Mouse (Mus musculus): ENCODE data around the gene Fam71e1. TPM values are rescaled to one million over a fixed set of nuclear protein-coding genes. Genes with fewer than 3 reads are reported as not detected.

Fam71e1 gene
- polyA plus RNA-seq (2016; fragmentation: Nextera tagmentation; extraction: Ambion mirVana), result 26.3 and 28.1 TPM in 2 replicates

- Histone ChIP-seq H3K9ac (peak within 1 kb of the TSS; percentile 84), H3K4me2 (replicated peaks) (peak within 1 kb of the TSS; percentile 85), H3K4me3 (peak within 1 kb of the TSS; percentile 76), H3K36me3 (peaks cover 23% of the 10 kb centered on the region), H3K27me3 (replicated peaks) (0 out of 2 replicates have a peak, but pooled peaks cover 5% of the 10 kb centered on the region), H3K9me3 (no peaks in the 10 kb centered on the region), H3K4me1 (peaks cover 18% of the 10 kb centered on the region), H3K27ac (peak within 1 kb of the TSS; percentile 93)
- ATAC-seq (ENCODE audit: low FRiP score, low read depth), result peak; percentile 97
- WGBS, result 1% methylated on average over 58 of the region's 58 CpGs
These were observed at the start of gene Fam71e1, which contains the start of gene Emc10 for GRCm38 (mm10) chr7:44495992-44496770. Fam71e1 (plus strand) TSS chr7:44496581. Emc10 (minus strand) TSS chr7:44496529.

- Histone ChIP-seq H3K27ac (no peak overlapping the region), H3K9me3 (peaks cover 3% of the 10 kb centered on the region; the same call in 1 of the 2 replicates), H3K4me3 (no peak overlapping the region), H3K9ac (no peak overlapping the region), H3K4me2 (replicated peaks) (no peak overlapping the region), H3K36me3 (peaks cover 48% of the 10 kb centered on the region), H3K27me3 (replicated peaks) (no peaks in the 10 kb centered on the region), H3K4me1 (peaks cover 24% of the 10 kb centered on the region)
- WGBS, result 10% methylated on average over 2 of the region's 3 CpGs
- no peak for ATAC-seq (ENCODE audit: low FRiP score, low read depth)
These were observed 43.1 kb upstream of the Fam71e1 start for GRCm38 (mm10) chr7:44453256-44453655.

GRCm38 (mm10) chr7:44456302-44456701 is 40.1 kb upstream of the Fam71e1 start:
- no peak overlapping the region for H3K4me2 ChIP-seq (replicated peaks)
- H3K4me3 ChIP-seq, result no peak overlapping the region
- no peak for ATAC-seq (ENCODE audit: low FRiP score, low read depth)
- H3K36me3 ChIP-seq, result peaks cover 60% of the 10 kb centered on the region
- peaks cover 23% of the 10 kb centered on the region for H3K27me3 ChIP-seq (replicated peaks)
- peaks cover 15% of the 10 kb centered on the region for H3K4me1 ChIP-seq
- 80% methylated on average over 1 of the region's 1 CpGs for WGBS
- H3K9ac ChIP-seq, result no peak overlapping the region
- peaks cover 3% of the 10 kb centered on the region; the same call in 1 of the 2 replicates for H3K9me3 ChIP-seq
- no peak overlapping the region for H3K27ac ChIP-seq

GRCm38 (mm10) chr7:44460067-44460466 is 36.3 kb upstream of the Fam71e1 start:
- Histone ChIP-seq H3K4me1 (peaks cover 27% of the 10 kb centered on the region), H3K4me3 (no peak overlapping the region), H3K27me3 (replicated peaks) (peaks cover 47% of the 10 kb centered on the region), H3K9ac (no peak overlapping the region), H3K36me3 (peaks cover 73% of the 10 kb centered on the region), H3K27ac (no peak overlapping the region), H3K4me2 (replicated peaks) (no peak overlapping the region), H3K9me3 (peaks cover 3% of the 10 kb centered on the region; the same call in 1 of the 2 replicates)
- ATAC-seq (ENCODE audit: low FRiP score, low read depth), result no peak
- WGBS, result 75% methylated on average over 6 of the region's 6 CpGs

GRCm38 (mm10) chr7:44460767-44461502 is 35.4 kb upstream of the Fam71e1 start:
- H3K36me3 ChIP-seq, result peaks cover 69% of the 10 kb centered on the region
- peaks cover 32% of the 10 kb centered on the region for H3K4me1 ChIP-seq
- peaks cover 3% of the 10 kb centered on the region; the same call in 1 of the 2 replicates for H3K9me3 ChIP-seq
- no peak overlapping the region for H3K9ac ChIP-seq
- H3K4me2 ChIP-seq (replicated peaks), result no peak overlapping the region
- H3K27me3 ChIP-seq (replicated peaks), result peaks cover 47% of the 10 kb centered on the region
- 78% methylated on average over 31 of the region's 31 CpGs for WGBS
- no peak overlapping the region for H3K4me3 ChIP-seq
- no peak overlapping the region for H3K27ac ChIP-seq
- no peak for ATAC-seq (ENCODE audit: low FRiP score, low read depth)

GRCm38 (mm10) chr7:44461503-44462217 is 34.7 kb upstream of the Fam71e1 start:
- 59% methylated on average over 57 of the region's 57 CpGs for WGBS
- Histone ChIP-seq H3K36me3 (peaks cover 64% of the 10 kb centered on the region), H3K4me3 (no peak overlapping the region)

GRCm38 (mm10) chr7:44462218-44463055 is 33.9 kb upstream of the Fam71e1 start:
- WGBS, result 15% methylated on average over 77 of the region's 77 CpGs
- ATAC-seq (ENCODE audit: low FRiP score, low read depth), result no peak
- no peak overlapping the region for H3K4me3 ChIP-seq
- 0 out of 2 replicates have a peak overlapping the region, but pooled peaks have one; percentile 26 for H3K9ac ChIP-seq
- no peak overlapping the region for H3K27ac ChIP-seq
- H3K27me3 ChIP-seq (replicated peaks), result peaks cover 47% of the 10 kb centered on the region
- H3K4me1 ChIP-seq, result peaks cover 32% of the 10 kb centered on the region
- peaks cover 56% of the 10 kb centered on the region for H3K36me3 ChIP-seq
- peaks cover 3% of the 10 kb centered on the region; the same call in 1 of the 2 replicates for H3K9me3 ChIP-seq
- peak overlapping the region; percentile 42 for H3K4me2 ChIP-seq (replicated peaks)

More at GRCm38 (mm10) chr7:44461503-44462217, 34.7 kb upstream of the Fam71e1 start:
- Histone ChIP-seq H3K4me1 (peaks cover 32% of the 10 kb centered on the region), H3K4me2 (replicated peaks) (peak overlapping the region; percentile 42), H3K27ac (no peak overlapping the region), H3K9ac (no peak overlapping the region), H3K9me3 (peaks cover 3% of the 10 kb centered on the region; the same call in 1 of the 2 replicates), H3K27me3 (replicated peaks) (peaks cover 47% of the 10 kb centered on the region)
- ATAC-seq (ENCODE audit: low FRiP score, low read depth), result no peak

GRCm38 (mm10) chr7:44463056-44463425 is 33.3 kb upstream of the Fam71e1 start:
- Histone ChIP-seq H3K4me1 (peaks cover 32% of the 10 kb centered on the region), H3K27ac (no peak overlapping the region), H3K4me3 (no peak overlapping the region), H3K27me3 (replicated peaks) (peaks cover 47% of the 10 kb centered on the region), H3K4me2 (replicated peaks) (no peak overlapping the region), H3K9ac (0 out of 2 replicates have a peak overlapping the region, but pooled peaks have one; percentile 26), H3K9me3 (peaks cover 2% of the 10 kb centered on the region; the same call in 1 of the 2 replicates), H3K36me3 (peaks cover 50% of the 10 kb centered on the region)
- WGBS, result 32% methylated on average over 8 of the region's 8 CpGs
- no peak for ATAC-seq (ENCODE audit: low FRiP score, low read depth)

- Histone ChIP-seq H3K4me1 (peaks cover 36% of the 10 kb centered on the region), H3K27me3 (replicated peaks) (peaks cover 47% of the 10 kb centered on the region), H3K4me3 (no peak overlapping the region), H3K9ac (no peak overlapping the region), H3K36me3 (peaks cover 43% of the 10 kb centered on the region), H3K27ac (no peak overlapping the region), H3K9me3 (no peaks in the 10 kb centered on the region), H3K4me2 (replicated peaks) (no peak overlapping the region)
- no peak for ATAC-seq (ENCODE audit: low FRiP score, low read depth)
- WGBS, result 88% methylated on average over 10 of the region's 10 CpGs
These were observed 32.7 kb upstream of the Fam71e1 start for GRCm38 (mm10) chr7:44463556-44464225.

GRCm38 (mm10) chr7:44464511-44464910 is 31.9 kb upstream of the Fam71e1 start:
- Histone ChIP-seq H3K9me3 (no peaks in the 10 kb centered on the region), H3K36me3 (peaks cover 36% of the 10 kb centered on the region), H3K27ac (peak overlapping the region; percentile 46; the same call in 1 of the 2 replicates), H3K4me2 (replicated peaks) (peak overlapping the region; percentile 20; the same call in 1 of the 2 replicates), H3K9ac (peak overlapping the region; percentile 38; the same call in 1 of the 2 replicates), H3K4me1 (peaks cover 41% of the 10 kb centered on the region), H3K4me3 (no peak overlapping the region; the same call in 1 of the 2 replicates), H3K27me3 (replicated peaks) (peaks cover 41% of the 10 kb centered on the region)
- no peak for ATAC-seq (ENCODE audit: low FRiP score, low read depth)
- WGBS, result 16% methylated on average over 4 of the region's 4 CpGs
